Mouse (Mus musculus) ovary, adult 10 weeks (tissue): ENCODE data around the gene Defb20. TPM values are rescaled to one million over a fixed set of nuclear protein-coding genes. Genes with fewer than 3 reads are reported as not detected.

Source experiments
- polyA plus RNA-seq: library from polyadenylated mRNA; stranded (reverse); fragments of 350-450 nt; fragmentation: Illumina TruSeq; extraction: RNeasy Lipid Tissue Mini Kit (QIAGEN cat#74804); gene quantifications from one replicate; pipeline ENCODE4 v1.2.3, GENCODE M21; 2014

The Defb20 gene
- polyA plus RNA-seq: 4.8 TPM

DNA sequence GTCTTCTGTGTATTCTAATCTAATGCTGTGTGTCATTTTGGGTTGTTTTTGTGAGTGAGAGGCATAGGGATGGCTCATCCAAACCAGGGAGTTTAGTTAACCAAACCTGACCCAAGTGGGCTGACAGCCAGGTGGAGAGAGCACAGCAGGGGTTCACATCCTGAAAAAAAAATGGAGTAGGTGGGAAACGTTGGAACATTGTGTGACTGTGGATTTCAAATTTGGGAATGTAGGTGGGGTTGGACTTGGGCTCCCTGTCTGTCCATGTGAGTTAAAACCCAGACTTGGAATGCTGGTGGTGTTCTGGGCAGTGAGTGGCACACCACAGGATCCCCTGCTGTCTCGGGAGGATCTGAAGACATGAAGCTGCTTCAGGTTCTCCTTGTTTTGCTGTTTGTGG lies at the start of gene Defb20:
Defb20 (plus strand) TSS at position 301 of the 400 bp plus-strand sequence.

DNA sequence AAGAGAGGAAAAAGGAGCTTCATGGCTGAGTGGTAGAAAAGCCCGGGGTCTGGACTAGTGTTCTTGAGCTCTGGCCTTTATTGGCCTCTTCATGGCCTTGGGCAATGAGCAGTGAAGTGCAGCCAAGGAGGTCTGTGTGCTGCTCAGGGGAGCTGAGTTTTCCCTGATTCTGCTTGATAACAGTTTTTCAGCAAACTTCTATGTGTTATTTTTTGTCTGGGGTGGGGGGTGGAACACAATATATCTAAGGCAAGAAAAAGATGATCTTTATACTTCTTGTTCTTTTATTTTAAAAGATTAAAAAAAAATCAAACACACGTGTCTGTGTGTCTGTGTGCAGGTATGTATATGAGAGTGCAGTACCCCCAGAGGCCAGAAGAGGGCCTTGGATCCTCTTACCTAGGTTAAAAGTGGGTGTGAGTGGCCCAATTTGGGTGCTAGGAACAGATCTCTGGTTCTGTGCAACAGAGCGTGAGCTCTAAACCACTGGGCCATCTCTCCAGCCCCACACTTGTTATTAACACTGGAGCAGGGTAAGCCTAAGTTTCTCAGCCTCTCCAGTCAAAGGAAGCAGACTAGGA lies 12.2 kb upstream of the Defb20 start, which contains the start of gene Defb23:
Defb23 (minus strand) TSS at position 51 of the 581 bp plus-strand sequence.

DNA sequence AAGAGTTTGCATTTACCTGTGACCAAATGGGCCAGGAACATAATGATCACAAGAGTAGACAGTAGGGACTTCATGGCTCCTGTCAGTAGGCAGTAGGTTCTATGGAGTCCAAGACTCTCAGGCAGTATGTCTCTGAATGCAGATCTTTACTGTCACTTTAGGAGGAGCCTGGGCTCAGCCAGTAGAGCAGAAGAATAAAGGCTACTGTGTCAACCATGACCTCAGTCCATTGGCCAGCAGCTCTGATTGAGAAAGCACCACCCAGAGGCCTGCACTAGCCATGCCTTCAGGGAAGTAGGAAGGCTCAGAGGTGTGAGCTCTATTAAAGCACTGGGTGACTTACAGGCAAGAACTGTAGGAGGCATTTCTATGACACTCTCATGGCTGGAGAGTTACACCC lies 13.2 kb downstream of the Defb20 start, which contains the start of gene Defb22:
Defb22 (minus strand) TSS at position 101 of the 400 bp plus-strand sequence.

GRCm38 (mm10) chr2:152511592-152511991 lies 34.7 kb downstream of the Defb20 start, which contains the start of gene Defb26:
Defb26 (minus strand) TSS chr2:152511692.

GRCm38 (mm10) chr2:152517981-152518380 lies 41.1 kb downstream of the Defb20 start, which contains the start of gene Defb28:
Defb28 (plus strand) TSS chr2:152518255.

Other genes starting within 250 kb of the Defb20 start
- 29.5 TPM for gene Tbc1d20, start 183.2 kb upstream of the Defb20 start, polyA plus RNA-seq
- 0.54 TPM for gene Rbck1, start 144.4 kb upstream of the Defb20 start, polyA plus RNA-seq
- gene Trib3, start 133.0 kb upstream of the Defb20 start, polyA plus RNA-seq: not detected
- gene Nrsn2, start 100.4 kb upstream of the Defb20 start, polyA plus RNA-seq: not detected
- 3.2 TPM for gene Sox12, start 79.0 kb upstream of the Defb20 start, polyA plus RNA-seq
- gene Zcchc3, start 62.0 kb upstream of the Defb20 start, polyA plus RNA-seq: 12.9 TPM
- 4.4 TPM for gene 6820408C15Rik, start 61.5 kb upstream of the Defb20 start, polyA plus RNA-seq
- not detected for gene Defb23, start 12.4 kb upstream of the Defb20 start, polyA plus RNA-seq
- gene Defb22, start 13.1 kb downstream of the Defb20 start, polyA plus RNA-seq: not detected
- not detected for gene Defb26, start 34.6 kb downstream of the Defb20 start, polyA plus RNA-seq
- not detected for gene Defb28, start 41.2 kb downstream of the Defb20 start, polyA plus RNA-seq
- gene Defb29, start 63.0 kb downstream of the Defb20 start, polyA plus RNA-seq: not detected
- not detected for gene Gm17416, start 92.3 kb downstream of the Defb20 start, polyA plus RNA-seq
- gene Defb21, start 95.7 kb downstream of the Defb20 start, polyA plus RNA-seq: not detected
- gene Defb19, start 103.2 kb downstream of the Defb20 start, polyA plus RNA-seq: 21.0 TPM
- not detected for gene Defb45, start 122.3 kb downstream of the Defb20 start, polyA plus RNA-seq
- not detected for gene Defb36, start 127.3 kb downstream of the Defb20 start, polyA plus RNA-seq
- gene Defb25, start 146.0 kb downstream of the Defb20 start, polyA plus RNA-seq: not detected
- 1.5 TPM for gene Rem1, start 149.9 kb downstream of the Defb20 start, polyA plus RNA-seq
- gene H13, start 192.4 kb downstream of the Defb20 start, polyA plus RNA-seq: 35.9 TPM
- 23.2 TPM for gene Mcts2, start 210.0 kb downstream of the Defb20 start, polyA plus RNA-seq